Mouse (Mus musculus): ENCODE results near the gene Cdc37l1. TPM values are rescaled to one million over a fixed set of nuclear protein-coding genes. Genes with fewer than 3 reads are reported as not detected.

Gene Cdc37l1
- polyA plus RNA-seq, 1 experiment from 2014 or later: 36.0 TPM

DNA sequence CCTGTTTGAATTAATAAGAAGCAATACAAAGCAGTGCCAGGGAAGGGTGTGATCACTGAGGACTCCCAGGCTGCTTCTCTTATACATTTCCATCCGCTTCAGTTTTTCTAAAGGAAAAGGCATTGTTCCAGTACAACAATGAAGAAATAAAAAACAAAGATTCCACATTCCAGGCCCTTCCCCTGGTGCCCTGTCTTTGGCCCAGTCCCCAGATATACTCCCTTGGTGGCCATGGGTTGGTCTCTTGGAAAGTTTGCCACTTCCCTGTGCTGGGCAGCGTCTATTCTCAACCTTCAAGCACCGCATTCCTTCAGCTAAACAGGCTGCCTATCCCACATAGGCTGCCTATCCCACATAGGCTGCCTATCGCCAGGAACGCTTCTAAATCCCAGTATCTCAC lies 46.9 kb downstream of the Cdc37l1 start:
- Histone ChIP-seq H3K27me3 (no peaks in the 10 kb centered on the region), H3K36me3 (peaks cover 16% of the 10 kb centered on the region; the same call in 1 of the 2 replicates), H3K4me1 (no peaks in the 10 kb centered on the region), H3K27ac (no peak overlapping the region), H3K9me3 (no peaks in the 10 kb centered on the region; the same call in 1 of the 2 replicates), H3K9ac (no peak overlapping the region), H3K4me2 (no peak overlapping the region), H3K4me3 (no peak overlapping the region)
- 87% methylated on average over 5 of the region's 5 CpGs for WGBS
- no peak for ATAC-seq (ENCODE audit: borderline replicate concordance, extremely low read depth, low FRiP score, low TSS enrichment)

- no peak overlapping the region for H3K4me3 ChIP-seq
- no peak overlapping the region for H3K27ac ChIP-seq
- 87% methylated on average over 10 of the region's 10 CpGs for WGBS
- peaks cover 12% of the 10 kb centered on the region; the same call in 1 of the 2 replicates for H3K36me3 ChIP-seq
- H3K4me1 ChIP-seq: no peaks in the 10 kb centered on the region
- H3K27me3 ChIP-seq: no peaks in the 10 kb centered on the region
- no peak overlapping the region for H3K9ac ChIP-seq
- H3K4me2 ChIP-seq: no peak overlapping the region
- no peaks in the 10 kb centered on the region; the same call in 1 of the 2 replicates for H3K9me3 ChIP-seq
- ATAC-seq (ENCODE audit: borderline replicate concordance, extremely low read depth, low FRiP score, low TSS enrichment): no peak
Observed at GRCm38 (mm10) chr19:29037541-29037940, 47.4 kb downstream of the Cdc37l1 start.

GRCm38 (mm10) chr19:29039334-29039733 lies 49.2 kb downstream of the Cdc37l1 start:
- Histone ChIP-seq H3K4me3 (no peak overlapping the region), H3K27ac (no peak overlapping the region), H3K4me2 (no peak overlapping the region), H3K4me1 (0 out of 2 replicates have a peak, but pooled peaks cover 3% of the 10 kb centered on the region), H3K9me3 (no peaks in the 10 kb centered on the region; the same call in 1 of the 2 replicates), H3K36me3 (0 out of 2 replicates have a peak, but pooled peaks cover 11% of the 10 kb centered on the region), H3K9ac (no peak overlapping the region), H3K27me3 (no peaks in the 10 kb centered on the region)
- ATAC-seq (ENCODE audit: borderline replicate concordance, extremely low read depth, low FRiP score, low TSS enrichment): no peak

- Histone ChIP-seq H3K9me3 (no peaks in the 10 kb centered on the region; the same call in 1 of the 2 replicates), H3K4me2 (no peak overlapping the region), H3K36me3 (0 out of 2 replicates have a peak, but pooled peaks cover 11% of the 10 kb centered on the region), H3K4me3 (no peak overlapping the region), H3K27me3 (no peaks in the 10 kb centered on the region), H3K27ac (no peak overlapping the region), H3K9ac (no peak overlapping the region), H3K4me1 (peaks cover 10% of the 10 kb centered on the region)
- no peak for ATAC-seq (ENCODE audit: borderline replicate concordance, extremely low read depth, low FRiP score, low TSS enrichment)
- 68% methylated on average over 4 of the region's 4 CpGs for WGBS
Observed at GRCm38 (mm10) chr19:29040206-29040605, 50.1 kb downstream of the Cdc37l1 start.

DNA sequence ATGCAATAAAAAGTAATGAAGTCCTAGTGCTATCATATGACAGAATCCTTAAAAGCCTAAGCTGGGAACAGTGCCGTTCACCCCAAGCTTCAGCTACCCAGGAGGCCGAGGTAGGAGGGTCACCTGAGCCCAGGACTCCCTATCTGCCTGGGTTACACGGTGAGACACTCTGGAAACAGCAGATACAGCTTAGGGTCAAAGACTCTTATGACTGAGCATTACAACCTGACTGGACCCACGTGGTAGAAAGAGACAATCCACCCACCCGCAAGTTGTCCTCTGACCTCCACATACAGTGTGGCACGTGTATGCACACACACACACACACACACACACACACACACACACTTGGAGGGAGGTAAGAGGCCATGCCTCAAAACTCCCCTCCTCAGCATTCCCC lies 52.0 kb downstream of the Cdc37l1 start:
- Histone ChIP-seq H3K4me2 (no peak overlapping the region), H3K9ac (no peak overlapping the region), H3K9me3 (no peaks in the 10 kb centered on the region; the same call in 1 of the 2 replicates), H3K27ac (no peak overlapping the region), H3K27me3 (no peaks in the 10 kb centered on the region), H3K4me1 (peaks cover 25% of the 10 kb centered on the region), H3K36me3 (0 out of 2 replicates have a peak, but pooled peaks cover 2% of the 10 kb centered on the region), H3K4me3 (no peak overlapping the region)
- ATAC-seq (ENCODE audit: borderline replicate concordance, extremely low read depth, low FRiP score, low TSS enrichment): no peak
- 60% methylated on average over 6 of the region's 6 CpGs for WGBS

GRCm38 (mm10) chr19:29042647-29043046 lies 52.5 kb downstream of the Cdc37l1 start:
- Histone ChIP-seq H3K4me2 (no peak overlapping the region), H3K9ac (no peak overlapping the region), H3K9me3 (no peaks in the 10 kb centered on the region; the same call in 1 of the 2 replicates), H3K27ac (no peak overlapping the region), H3K4me3 (no peak overlapping the region), H3K27me3 (no peaks in the 10 kb centered on the region), H3K36me3 (no peaks in the 10 kb centered on the region), H3K4me1 (peaks cover 25% of the 10 kb centered on the region)
- no peak for ATAC-seq (ENCODE audit: borderline replicate concordance, extremely low read depth, low FRiP score, low TSS enrichment)
- WGBS: 83% methylated on average over 9 of the region's 9 CpGs

DNA sequence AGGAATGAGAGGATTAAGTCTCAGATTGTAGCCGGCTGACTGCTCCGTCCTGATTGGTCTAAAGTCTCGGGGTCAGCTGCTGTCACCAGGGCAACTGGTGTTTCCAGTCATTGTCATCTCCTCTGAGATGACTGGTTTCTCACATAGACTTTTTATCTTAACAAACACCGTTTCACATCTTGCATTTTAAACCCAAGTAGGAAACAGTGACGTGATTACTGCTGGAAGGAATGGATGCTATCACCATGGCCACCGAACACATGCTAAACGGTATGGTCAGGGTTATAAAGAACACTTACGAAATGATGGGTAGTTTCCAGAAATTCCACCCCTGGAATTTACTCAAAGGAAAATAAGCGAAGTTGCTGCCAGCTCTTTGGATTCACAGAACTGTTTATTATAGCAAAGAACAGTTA lies 54.2 kb downstream of the Cdc37l1 start:
- no peaks in the 10 kb centered on the region for H3K27me3 ChIP-seq
- H3K9me3 ChIP-seq: no peaks in the 10 kb centered on the region; the same call in 1 of the 2 replicates
- H3K9ac ChIP-seq: no peak overlapping the region
- no peak overlapping the region for H3K27ac ChIP-seq
- no peak overlapping the region for H3K4me2 ChIP-seq
- WGBS: 39% methylated on average over 9 of the region's 9 CpGs
- H3K4me1 ChIP-seq: peaks cover 29% of the 10 kb centered on the region
- no peak overlapping the region for H3K4me3 ChIP-seq
- no peaks in the 10 kb centered on the region for H3K36me3 ChIP-seq
- ATAC-seq (ENCODE audit: borderline replicate concordance, extremely low read depth, low FRiP score, low TSS enrichment): no peak

DNA sequence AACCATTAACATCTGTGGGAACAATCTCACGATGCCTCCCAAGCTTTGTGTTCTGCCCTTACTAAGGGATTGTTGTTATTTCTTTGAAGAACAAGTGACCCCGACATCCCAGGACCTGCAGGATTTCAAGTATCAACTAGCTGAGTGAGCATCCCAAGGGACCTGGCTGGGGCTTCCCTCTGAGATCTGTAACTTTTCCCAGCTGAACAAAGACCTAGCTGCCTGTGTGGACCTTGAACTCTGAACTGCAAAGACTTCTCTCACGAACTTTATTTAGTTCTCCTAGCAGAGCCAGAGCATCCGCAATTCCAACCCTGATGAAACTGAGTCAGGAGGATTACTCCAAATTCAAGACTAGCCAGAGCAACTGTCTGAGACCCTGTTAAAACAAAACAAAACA lies 55.2 kb downstream of the Cdc37l1 start:
- WGBS: 65% methylated on average over 4 of the region's 4 CpGs
- Histone ChIP-seq H3K4me2 (no peak overlapping the region), H3K36me3 (no peaks in the 10 kb centered on the region), H3K4me1 (peaks cover 29% of the 10 kb centered on the region), H3K27me3 (no peaks in the 10 kb centered on the region), H3K9ac (no peak overlapping the region), H3K27ac (no peak overlapping the region), H3K9me3 (no peaks in the 10 kb centered on the region), H3K4me3 (no peak overlapping the region)
- no peak for ATAC-seq (ENCODE audit: borderline replicate concordance, extremely low read depth, low FRiP score, low TSS enrichment)

DNA sequence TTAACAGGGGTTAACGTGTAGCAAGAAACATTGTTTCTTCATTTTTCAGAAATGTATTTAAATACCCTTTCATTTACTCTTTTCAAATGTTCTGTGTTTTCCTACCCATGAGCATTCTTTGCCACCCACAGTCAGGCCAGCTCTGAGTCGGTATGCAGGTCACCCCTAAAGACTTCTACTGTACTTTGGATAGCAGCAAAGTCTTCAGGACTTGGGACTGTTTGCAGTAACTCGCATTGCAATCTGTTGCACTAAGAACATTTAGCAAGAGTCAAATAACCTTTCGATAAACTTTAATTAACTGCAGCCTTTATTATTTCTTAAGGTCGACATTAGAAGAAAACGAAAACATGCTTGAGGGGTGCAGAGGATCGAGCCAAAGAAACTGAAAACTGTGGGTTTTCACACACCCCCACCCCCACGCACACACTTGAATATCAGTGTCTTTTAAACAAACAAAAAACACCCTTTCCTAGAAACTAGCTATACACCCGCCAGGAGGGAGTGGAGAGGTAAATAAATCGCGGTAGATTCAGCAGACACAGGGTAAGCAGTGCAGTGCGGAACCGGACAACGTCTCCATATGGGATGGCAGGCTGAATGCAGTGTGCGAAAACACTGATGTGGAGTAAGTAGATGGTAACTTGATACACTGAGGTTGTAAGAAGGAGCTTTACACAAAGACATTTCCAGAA lies 56.0 kb downstream of the Cdc37l1 start:
- peaks cover 29% of the 10 kb centered on the region for H3K4me1 ChIP-seq
- WGBS: 30% methylated on average over 15 of the region's 15 CpGs
- H3K4me2 ChIP-seq: peak overlapping the region; percentile 87
- no peaks in the 10 kb centered on the region for H3K27me3 ChIP-seq
- peak overlapping the region; percentile 90 for H3K4me3 ChIP-seq
- H3K36me3 ChIP-seq: no peaks in the 10 kb centered on the region
- no peaks in the 10 kb centered on the region for H3K9me3 ChIP-seq
- no peak overlapping the region for H3K9ac ChIP-seq
- no peak overlapping the region for H3K27ac ChIP-seq
- ATAC-seq (ENCODE audit: borderline replicate concordance, extremely low read depth, low FRiP score, low TSS enrichment): no peak

- Histone ChIP-seq H3K4me1 (peaks cover 29% of the 10 kb centered on the region), H3K4me3 (peak overlapping the region; percentile 90), H3K9me3 (no peaks in the 10 kb centered on the region), H3K27me3 (no peaks in the 10 kb centered on the region), H3K36me3 (no peaks in the 10 kb centered on the region), H3K27ac (peak overlapping the region; percentile 88), H3K9ac (peak overlapping the region; percentile 84), H3K4me2 (peak overlapping the region; percentile 87)
- WGBS: 20% methylated on average over 4 of the region's 4 CpGs
- no peak for ATAC-seq (ENCODE audit: borderline replicate concordance, extremely low read depth, low FRiP score, low TSS enrichment)
Observed at GRCm38 (mm10) chr19:29046961-29047333, 56.8 kb downstream of the Cdc37l1 start.

DNA sequence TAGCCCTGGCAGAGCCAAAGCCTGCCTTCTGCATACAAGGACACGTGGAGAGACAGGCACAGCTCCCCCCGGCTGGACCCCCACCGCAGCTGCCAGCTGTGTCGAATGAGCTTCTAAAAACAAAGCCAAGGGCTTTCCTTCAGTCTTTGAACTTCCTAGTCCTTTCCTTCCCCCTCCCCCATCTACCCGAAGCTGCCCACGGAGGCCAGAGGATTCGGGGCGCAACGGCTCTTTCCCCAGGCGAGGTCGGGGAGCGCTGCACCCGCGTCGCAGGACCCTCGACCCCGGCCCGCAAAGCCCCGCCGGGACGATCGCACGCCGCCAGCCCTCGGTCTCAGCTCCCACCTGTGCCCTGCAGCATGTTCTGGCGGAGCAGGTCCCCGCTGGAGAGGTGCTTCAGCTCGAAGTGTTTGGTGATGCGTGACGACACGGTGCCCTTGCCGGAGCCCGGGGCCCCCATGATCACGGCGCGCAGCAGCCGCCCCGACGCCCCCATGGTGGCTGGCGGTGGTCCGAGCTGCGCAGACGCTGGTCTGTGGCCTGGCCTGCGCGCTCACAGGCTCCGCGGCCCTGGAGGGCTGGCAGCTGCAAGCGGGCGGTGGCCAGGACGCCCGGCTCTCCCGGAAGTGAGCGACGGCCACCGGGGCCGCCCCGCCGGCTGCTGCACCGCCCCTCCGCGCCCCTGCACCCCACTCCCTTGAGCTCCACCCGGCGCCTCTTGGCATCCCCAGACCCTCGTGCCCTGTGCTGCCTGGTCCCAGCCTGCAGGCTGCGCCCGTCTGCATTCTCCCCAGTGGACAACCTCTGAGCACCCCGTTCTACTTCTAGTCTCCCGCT lies 57.4 kb downstream of the Cdc37l1 start, which contains the start of gene Ak3:
Ak3 (minus strand) TSS at position 628 of the 837 bp plus-strand sequence.
- WGBS: under 1% methylated on average over 63 of the region's 68 CpGs
- Histone ChIP-seq H3K4me1 (peaks cover 29% of the 10 kb centered on the region), H3K36me3 (no peaks in the 10 kb centered on the region), H3K27me3 (no peaks in the 10 kb centered on the region), H3K4me3 (peak within 1 kb of the TSS; percentile 90), H3K4me2 (peak within 1 kb of the TSS; percentile 87), H3K9ac (peak within 1 kb of the TSS; percentile 84), H3K27ac (peak within 1 kb of the TSS; percentile 88), H3K9me3 (no peaks in the 10 kb centered on the region)
- peak; percentile 91 for ATAC-seq (ENCODE audit: borderline replicate concordance, extremely low read depth, low FRiP score, low TSS enrichment)
